ENCODE assay signal across 9 mouse cellular contexts in genomic region chr3:88578498-88579424, GRCm38 (mm10). TPM values are rescaled to one million over a fixed set of nuclear protein-coding genes. Genes with fewer than 3 reads are reported as not detected.
DNase-seq lines count a peak whose midpoint lies in the region; ATAC-seq and TF ChIP-seq lines count a peak whose summit lies in the region.
"Had no signal": no experiment of that assay in that cellular context is flagged by ENCODE, and none has a peak within 500 bp of the region (broad histone marks: within the 10 kb centered on the region; RNA-seq: fewer than 3 reads in every experiment).

No protein-coding gene starts in this region.

- H3K4me2 ChIP-seq in embryonic facial prominence, embryonic 15.5 days (replicated peaks): peak overlapping the region; percentile 68
- H3K4me2 ChIP-seq in intestine, postnatal 0 days (replicated peaks; ENCODE audit: low read depth): peak overlapping the region; percentile 77
- H3K4me2 ChIP-seq in neural tube, embryonic 14.5 days (ENCODE audit: low read depth, low read length): peak overlapping the region; percentile 90

- DNase-seq in lung, adult 2 months: no peak
- no peak for DNase-seq in lung, postnatal 36 days
- DNase-seq in adrenal gland, postnatal 14 days: no peak
- DNase-seq in adipocyte (ENCODE audit: low spot score): no peak
- no peak for DNase-seq in gastrocnemius, postnatal 4 days (ENCODE audit: low spot score in 2 of 2)

- H3K27ac ChIP-seq in embryonic facial prominence, embryonic 15.5 days (replicated peaks): no peak overlapping the region
- H3K27ac ChIP-seq in intestine, postnatal 0 days (ENCODE audit: low read depth, low read length): no peak overlapping the region
- no peak overlapping the region for H3K27ac ChIP-seq in neural tube, embryonic 14.5 days (ENCODE audit: low read depth, low read length)

- no peaks in the 10 kb centered on the region for H3K9me3 ChIP-seq in embryonic facial prominence, embryonic 15.5 days (replicated peaks)
- no peaks in the 10 kb centered on the region for H3K9me3 ChIP-seq in intestine, postnatal 0 days (ENCODE audit: control insufficient read depth)
- no peaks in the 10 kb centered on the region for H3K9me3 ChIP-seq in neural tube, embryonic 14.5 days (ENCODE audit: control insufficient read depth, low read length)

- H3K4me1 ChIP-seq in lung, adult 2 months (ENCODE audit: control insufficient read depth, insufficient read depth, low read length): peaks cover 6% of the 10 kb centered on the region
- H3K4me1 ChIP-seq in embryonic facial prominence, embryonic 15.5 days: peaks cover 20% of the 10 kb centered on the region
- 0 out of 2 replicates have a peak, but pooled peaks cover 2% of the 10 kb centered on the region for H3K4me1 ChIP-seq in intestine, postnatal 0 days (replicated peaks; ENCODE audit: control insufficient read depth, insufficient read depth, low read length)
- H3K4me1 ChIP-seq in neural tube, embryonic 14.5 days (ENCODE audit: control insufficient read depth, insufficient read depth, low read length): peaks cover 7% of the 10 kb centered on the region

- no peak for ATAC-seq in embryonic facial prominence, embryonic 15.5 days (ENCODE audit: insufficient number of reproducible peaks, low FRiP score, low TSS enrichment, low read depth)
- no peak for ATAC-seq in intestine, postnatal 0 days
- peak; percentile 12; the same call in 1 of the 2 replicates for ATAC-seq in neural tube, embryonic 14.5 days (ENCODE audit: low read depth)

- H3K4me3 ChIP-seq in lung, adult 2 months (replicated peaks; ENCODE audit: extremely low read depth, low read depth, low read length): peak overlapping the region; percentile 90
- H3K4me3 ChIP-seq in embryonic facial prominence, embryonic 15.5 days (replicated peaks): peak overlapping the region; percentile 90
- H3K4me3 ChIP-seq in intestine, postnatal 0 days (ENCODE audit: low read depth, low read length): peak overlapping the region; percentile 93
- peak overlapping the region; percentile 88 for H3K4me3 ChIP-seq in neural tube, embryonic 14.5 days (ENCODE audit: low read depth, low read length)

- 45% methylated on average over 8 of the region's 8 CpGs for WGBS in lung, adult 2 months
- WGBS in embryonic facial prominence, embryonic 15.5 days: 48% methylated on average over 8 of the region's 8 CpGs
- 43% methylated on average over 8 of the region's 8 CpGs for WGBS in intestine, postnatal 0 days
- WGBS in neural tube, embryonic 14.5 days: 50% methylated on average over 8 of the region's 8 CpGs

- H3K36me3 ChIP-seq in embryonic facial prominence, embryonic 15.5 days: peaks cover 12% of the 10 kb centered on the region; the same call in 1 of the 2 replicates
- H3K36me3 ChIP-seq in intestine, postnatal 0 days (ENCODE audit: control insufficient read depth, insufficient read depth): peaks cover 23% of the 10 kb centered on the region
- H3K36me3 ChIP-seq in neural tube, embryonic 14.5 days (ENCODE audit: control insufficient read depth, insufficient read depth, low read length): peaks cover 16% of the 10 kb centered on the region; the same call in 1 of the 2 replicates

- no peak for TF ChIP-seq CTCF in lung, adult 2 months (IDR thresholded peaks at IDR 0.05; ENCODE audit: insufficient read depth, low read length)
- no peak for TF ChIP-seq CTCF in intestine, postnatal 0 days (IDR thresholded peaks at IDR 0.05; ENCODE audit: low read depth)

- H3K9ac ChIP-seq in embryonic facial prominence, embryonic 15.5 days: no peak overlapping the region
- 0 out of 2 replicates have a peak overlapping the region, but pooled peaks have one; percentile 73 for H3K9ac ChIP-seq in intestine, postnatal 0 days (ENCODE audit: low read depth, low read length)
- H3K9ac ChIP-seq in neural tube, embryonic 14.5 days (replicated peaks; ENCODE audit: low read depth, low read length): no peak overlapping the region

- no peaks in the 10 kb centered on the region for H3K27me3 ChIP-seq in embryonic facial prominence, embryonic 15.5 days
- H3K27me3 ChIP-seq in intestine, postnatal 0 days (replicated peaks; ENCODE audit: control insufficient read depth, insufficient read depth, low read length): no peaks in the 10 kb centered on the region
- H3K27me3 ChIP-seq in neural tube, embryonic 14.5 days (ENCODE audit: control insufficient read depth, insufficient read depth, low read length): no peaks in the 10 kb centered on the region

- TF ChIP-seq POLR2A in lung, adult 2 months (IDR thresholded peaks at IDR 0.05; ENCODE audit: borderline replicate concordance, extremely low read depth, low read depth, low read length): no peak

RNA-seq across cellular contexts. Expression of gene Ssr2, which starts 3.1 kb away (rescaled TPM):
- polyA plus RNA-seq in lung, adult 2 months (2012; rRNA removed): 139 and 188 TPM in 2 replicates
- polyA plus RNA-seq in embryonic facial prominence, embryonic 15.5 days (2015; fragmentation: Nextera tagmentation; extraction: Ambion mirVana): 339 and 341 TPM in 2 replicates
- 249 and 268 TPM in 2 replicates for polyA plus RNA-seq in intestine, postnatal 0 days (2015; fragmentation: Nextera tagmentation; extraction: Ambion mirVana)
- polyA plus RNA-seq in neural tube, embryonic 14.5 days (2014; fragmentation: Nextera tagmentation; extraction: Ambion mirVana): 127 and 143 TPM in 2 replicates
- 222 and 252 TPM in 2 replicates for total RNA-seq in adrenal gland, postnatal 14 days (2021)
- total RNA-seq in gastrocnemius, postnatal 4 days (2021): 100 to 1,000 TPM; 150 to 159 TPM

RNA-seq across cellular contexts. Expression of gene Ubqln4, which starts 25.2 kb away (rescaled TPM):
- 47.0 and 52.6 TPM in 2 replicates for polyA plus RNA-seq in lung, adult 2 months (2012; rRNA removed)
- polyA plus RNA-seq in embryonic facial prominence, embryonic 15.5 days (2015; fragmentation: Nextera tagmentation; extraction: Ambion mirVana): 44.4 and 47.6 TPM in 2 replicates
- polyA plus RNA-seq in intestine, postnatal 0 days (2015; fragmentation: Nextera tagmentation; extraction: Ambion mirVana): 17.3 and 19.2 TPM in 2 replicates
- polyA plus RNA-seq in neural tube, embryonic 14.5 days (2014; fragmentation: Nextera tagmentation; extraction: Ambion mirVana): 43.5 and 44.1 TPM in 2 replicates
- total RNA-seq in adrenal gland, postnatal 14 days (2021): 70.3 and 75.3 TPM in 2 replicates
- 10 to 100 TPM; 54.9 to 58.0 TPM for total RNA-seq in gastrocnemius, postnatal 4 days (2021)

RNA-seq across cellular contexts. Expression of gene Lamtor2, which starts 25.9 kb away (rescaled TPM):
- 116 and 135 TPM in 2 replicates for polyA plus RNA-seq in lung, adult 2 months (2012; rRNA removed)
- polyA plus RNA-seq in embryonic facial prominence, embryonic 15.5 days (2015; fragmentation: Nextera tagmentation; extraction: Ambion mirVana): 183 and 199 TPM in 2 replicates
- polyA plus RNA-seq in intestine, postnatal 0 days (2015; fragmentation: Nextera tagmentation; extraction: Ambion mirVana): 171 and 183 TPM in 2 replicates
- polyA plus RNA-seq in neural tube, embryonic 14.5 days (2014; fragmentation: Nextera tagmentation; extraction: Ambion mirVana): 97.0 and 106 TPM in 2 replicates
- total RNA-seq in adrenal gland, postnatal 14 days (2021): 133 and 138 TPM in 2 replicates
- total RNA-seq in gastrocnemius, postnatal 4 days (2021): 10 to 100 TPM; 78.5 to 81.4 TPM

RNA-seq across cellular contexts. Expression of gene Arhgef2, which starts 27.0 kb away (rescaled TPM):
- 186 and 233 TPM in 2 replicates for polyA plus RNA-seq in lung, adult 2 months (2012; rRNA removed)
- polyA plus RNA-seq in embryonic facial prominence, embryonic 15.5 days (2015; fragmentation: Nextera tagmentation; extraction: Ambion mirVana): 96.6 and 97.9 TPM in 2 replicates
- polyA plus RNA-seq in intestine, postnatal 0 days (2015; fragmentation: Nextera tagmentation; extraction: Ambion mirVana): 21.6 and 22.1 TPM in 2 replicates
- polyA plus RNA-seq in neural tube, embryonic 14.5 days (2014; fragmentation: Nextera tagmentation; extraction: Ambion mirVana): 137 and 145 TPM in 2 replicates
- 36.9 and 67.6 TPM in 2 replicates for total RNA-seq in adrenal gland, postnatal 14 days (2021)
- total RNA-seq in gastrocnemius, postnatal 4 days (2021): 100 to 1,000 TPM; 161 to 166 TPM

RNA-seq across cellular contexts. Expression of gene Rab25, which starts 30.7 kb away (rescaled TPM):
- 53.0 and 105 TPM in 2 replicates for polyA plus RNA-seq in lung, adult 2 months (2012; rRNA removed)
- 96.3 and 107 TPM in 2 replicates for polyA plus RNA-seq in embryonic facial prominence, embryonic 15.5 days (2015; fragmentation: Nextera tagmentation; extraction: Ambion mirVana)
- 79.5 and 89.2 TPM in 2 replicates for polyA plus RNA-seq in intestine, postnatal 0 days (2015; fragmentation: Nextera tagmentation; extraction: Ambion mirVana)
- not detected in 2 replicates for polyA plus RNA-seq in neural tube, embryonic 14.5 days (2014; fragmentation: Nextera tagmentation; extraction: Ambion mirVana)
- total RNA-seq in adrenal gland, postnatal 14 days (2021): not detected in 2 replicates
- total RNA-seq in gastrocnemius, postnatal 4 days (2021): under 1 TPM; 0.57 to 0.91 TPM
- total RNA-seq: hematopoietic stem cell, adult 5-6 weeks had no signal
